Mouse (Mus musculus): ENCODE data around the gene R3hdml. TPM values are rescaled to one million over a fixed set of nuclear protein-coding genes. Genes with fewer than 3 reads are reported as not detected.

Gene R3hdml
- polyA plus RNA-seq, 1 experiment from 2014 or later, result not detected

- Histone ChIP-seq H3K9ac (no peak overlapping the region), H3K4me1 (replicated peaks) (peaks cover 14% of the 10 kb centered on the region), H3K36me3 (peaks cover 20% of the 10 kb centered on the region), H3K4me2 (no peak overlapping the region), H3K9me3 (no peaks in the 10 kb centered on the region), H3K27ac (no peak overlapping the region), H3K4me3 (no peak overlapping the region), H3K27me3 (0 out of 2 replicates have a peak, but pooled peaks cover 9% of the 10 kb centered on the region)
- WGBS, result 86% methylated on average over 5 of the region's 5 CpGs
- no peak for ATAC-seq (ENCODE audit: low FRiP score)
These were observed 29.7 kb upstream of the R3hdml start for GRCm38 (mm10) chr2:163462386-163462785.

GRCm38 (mm10) chr2:163462801-163463200 lies 29.3 kb upstream of the R3hdml start:
- peaks cover 23% of the 10 kb centered on the region for H3K36me3 ChIP-seq

GRCm38 (mm10) chr2:163463251-163463769 lies 28.8 kb upstream of the R3hdml start:
- H3K9ac ChIP-seq, result no peak overlapping the region
- peaks cover 28% of the 10 kb centered on the region for H3K36me3 ChIP-seq
- 66% methylated on average over 10 of the region's 10 CpGs for WGBS
- no peak overlapping the region for H3K4me3 ChIP-seq
- 0 out of 2 replicates have a peak, but pooled peaks cover 3% of the 10 kb centered on the region for H3K27me3 ChIP-seq
- no peak overlapping the region for H3K27ac ChIP-seq
- H3K4me2 ChIP-seq, result no peak overlapping the region
- no peak for ATAC-seq (ENCODE audit: low FRiP score)
- H3K4me1 ChIP-seq (replicated peaks), result peaks cover 14% of the 10 kb centered on the region
- H3K9me3 ChIP-seq, result no peaks in the 10 kb centered on the region

More at GRCm38 (mm10) chr2:163462801-163463200, 29.3 kb upstream of the R3hdml start:
- 77% methylated on average over 11 of the region's 11 CpGs for WGBS
- Histone ChIP-seq H3K4me3 (no peak overlapping the region), H3K4me2 (no peak overlapping the region), H3K27ac (no peak overlapping the region), H3K9ac (no peak overlapping the region), H3K4me1 (replicated peaks) (peaks cover 14% of the 10 kb centered on the region), H3K9me3 (no peaks in the 10 kb centered on the region), H3K27me3 (0 out of 2 replicates have a peak, but pooled peaks cover 6% of the 10 kb centered on the region)
- no peak for ATAC-seq (ENCODE audit: low FRiP score)

GRCm38 (mm10) chr2:163463998-163464397 lies 28.1 kb upstream of the R3hdml start:
- no peak overlapping the region for H3K9ac ChIP-seq

GRCm38 (mm10) chr2:163464562-163464961 lies 27.6 kb upstream of the R3hdml start:
- Histone ChIP-seq H3K27me3 (no peaks in the 10 kb centered on the region), H3K4me3 (no peak overlapping the region), H3K36me3 (peaks cover 40% of the 10 kb centered on the region), H3K27ac (no peak overlapping the region), H3K4me2 (no peak overlapping the region), H3K9ac (no peak overlapping the region), H3K4me1 (replicated peaks) (0 out of 2 replicates have a peak, but pooled peaks cover 3% of the 10 kb centered on the region), H3K9me3 (no peaks in the 10 kb centered on the region)
- 65% methylated on average over 6 of the region's 6 CpGs for WGBS
- ATAC-seq (ENCODE audit: low FRiP score), result no peak

More at GRCm38 (mm10) chr2:163463998-163464397, 28.1 kb upstream of the R3hdml start:
- Histone ChIP-seq H3K4me2 (no peak overlapping the region), H3K9me3 (no peaks in the 10 kb centered on the region), H3K4me3 (no peak overlapping the region), H3K27me3 (no peaks in the 10 kb centered on the region), H3K27ac (no peak overlapping the region), H3K36me3 (peaks cover 35% of the 10 kb centered on the region), H3K4me1 (replicated peaks) (peaks cover 8% of the 10 kb centered on the region)
- no peak for ATAC-seq (ENCODE audit: low FRiP score)
- 80% methylated on average over 4 of the region's 4 CpGs for WGBS

- H3K4me2 ChIP-seq, result no peak overlapping the region
- ATAC-seq (ENCODE audit: low FRiP score), result no peak
- no peak overlapping the region for H3K27ac ChIP-seq
- peaks cover 45% of the 10 kb centered on the region for H3K36me3 ChIP-seq
- H3K27me3 ChIP-seq, result no peaks in the 10 kb centered on the region
- H3K4me1 ChIP-seq (replicated peaks), result peaks cover 9% of the 10 kb centered on the region
- 87% methylated on average over 8 of the region's 8 CpGs for WGBS
- no peak overlapping the region for H3K4me3 ChIP-seq
- no peaks in the 10 kb centered on the region for H3K9me3 ChIP-seq
- no peak overlapping the region for H3K9ac ChIP-seq
These were observed 25.3 kb upstream of the R3hdml start for GRCm38 (mm10) chr2:163466771-163467170.

- Histone ChIP-seq H3K36me3 (peaks cover 45% of the 10 kb centered on the region), H3K9me3 (no peaks in the 10 kb centered on the region), H3K9ac (no peak overlapping the region), H3K4me2 (no peak overlapping the region), H3K27ac (no peak overlapping the region), H3K4me1 (replicated peaks) (peaks cover 12% of the 10 kb centered on the region), H3K27me3 (no peaks in the 10 kb centered on the region), H3K4me3 (no peak overlapping the region)
- no peak for ATAC-seq (ENCODE audit: low FRiP score)
- 91% methylated on average over 6 of the region's 6 CpGs for WGBS
These were observed 24.5 kb upstream of the R3hdml start for GRCm38 (mm10) chr2:163467585-163467984.

GRCm38 (mm10) chr2:163468866-163469265 lies 23.3 kb upstream of the R3hdml start:
- Histone ChIP-seq H3K27ac (no peak overlapping the region), H3K36me3 (peaks cover 45% of the 10 kb centered on the region), H3K9me3 (no peaks in the 10 kb centered on the region), H3K9ac (no peak overlapping the region), H3K27me3 (no peaks in the 10 kb centered on the region), H3K4me3 (no peak overlapping the region), H3K4me1 (replicated peaks) (peaks cover 12% of the 10 kb centered on the region), H3K4me2 (no peak overlapping the region)
- WGBS, result 95% methylated on average over 6 of the region's 6 CpGs
- no peak for ATAC-seq (ENCODE audit: low FRiP score)

- 91% methylated on average over 15 of the region's 15 CpGs for WGBS
- no peak overlapping the region for H3K4me3 ChIP-seq
- no peak overlapping the region for H3K27ac ChIP-seq
- H3K9ac ChIP-seq, result no peak overlapping the region
- ATAC-seq (ENCODE audit: low FRiP score), result no peak
- H3K4me1 ChIP-seq (replicated peaks), result peaks cover 12% of the 10 kb centered on the region
- no peak overlapping the region for H3K4me2 ChIP-seq
- H3K27me3 ChIP-seq, result no peaks in the 10 kb centered on the region
- H3K9me3 ChIP-seq, result no peaks in the 10 kb centered on the region
- peaks cover 45% of the 10 kb centered on the region for H3K36me3 ChIP-seq
These were observed 22.4 kb upstream of the R3hdml start for GRCm38 (mm10) chr2:163469711-163470110.

- H3K27me3 ChIP-seq, result no peaks in the 10 kb centered on the region
- no peaks in the 10 kb centered on the region for H3K9me3 ChIP-seq
- peak overlapping the region; percentile 85 for H3K4me3 ChIP-seq
- peak overlapping the region; percentile 80 for H3K4me2 ChIP-seq
- H3K27ac ChIP-seq, result no peak overlapping the region
- H3K9ac ChIP-seq, result peak overlapping the region; percentile 86
- WGBS, result 53% methylated on average over 3 of the region's 3 CpGs
- H3K36me3 ChIP-seq, result peaks cover 34% of the 10 kb centered on the region
- peaks cover 12% of the 10 kb centered on the region for H3K4me1 ChIP-seq (replicated peaks)
- no peak for ATAC-seq (ENCODE audit: low FRiP score)
These were observed 21.0 kb upstream of the R3hdml start for GRCm38 (mm10) chr2:163471136-163471535.

- Histone ChIP-seq H3K27ac (peak overlapping the region; percentile 85), H3K36me3 (peaks cover 27% of the 10 kb centered on the region), H3K4me3 (peak overlapping the region; percentile 85), H3K9me3 (no peaks in the 10 kb centered on the region), H3K4me1 (replicated peaks) (peaks cover 12% of the 10 kb centered on the region), H3K4me2 (peak overlapping the region; percentile 80), H3K9ac (peak overlapping the region; percentile 86), H3K27me3 (no peaks in the 10 kb centered on the region)
- WGBS, result 5% methylated on average over 36 of the region's 36 CpGs
- peak; percentile 77 for ATAC-seq (ENCODE audit: low FRiP score)
These were observed 20.2 kb upstream of the R3hdml start for GRCm38 (mm10) chr2:163471710-163472465.

- WGBS, result under 1% methylated on average over 30 of the region's 30 CpGs
- peak; percentile 95 for ATAC-seq (ENCODE audit: low FRiP score)
These were observed 19.7 kb upstream of the R3hdml start, which contains the start of gene Fitm2 for GRCm38 (mm10) chr2:163472466-163472851. Gene Fitm2 (minus strand): TSS chr2:163472629.

More at GRCm38 (mm10) chr2:163472466-163472851, 19.7 kb upstream of the R3hdml start, which contains the start of gene Fitm2:
- H3K9me3 ChIP-seq, result no peaks in the 10 kb centered on the region
- peaks cover 12% of the 10 kb centered on the region for H3K4me1 ChIP-seq (replicated peaks)
- H3K4me2 ChIP-seq, result peak within 1 kb of the TSS; percentile 80
- H3K36me3 ChIP-seq, result peaks cover 25% of the 10 kb centered on the region
- H3K27me3 ChIP-seq, result no peaks in the 10 kb centered on the region
- peak within 1 kb of the TSS; percentile 86 for H3K9ac ChIP-seq
- H3K4me3 ChIP-seq, result peak within 1 kb of the TSS; percentile 85
- H3K27ac ChIP-seq, result peak within 1 kb of the TSS; percentile 85
